Mouse (Mus musculus) left cerebral cortex, postnatal 10 days (tissue): ENCODE data around the gene Nedd8. TPM values are rescaled to one million over a fixed set of nuclear protein-coding genes. Genes with fewer than 3 reads are reported as not detected.

ENCODE experiments used
- DNase-seq, 2 experiments: peaks; one replicate each; pipeline ENCODE4 v3.0.0; 2021 to 2022; ENCODE audit warnings: low spot score in 2 of 2, mixed read lengths in 1 of 2; ENCODE audit errors: extremely low spot score in 1 of 2
- intact Hi-C: fragments of 180-260 bp; cut with DNase I; formaldehyde crosslinking; loops from one replicate; pipeline ENCODE4 v1.15.1; 2025
- total RNA-seq, 2 experiments: library from RNA; stranded (reverse); gene quantifications; 2 replicates each; pipeline ENCODE4 v1.2.3; 2021

Nedd8 gene
- total RNA-seq: 100 to 1,000 TPM; 355 to 367 TPM

DNA sequence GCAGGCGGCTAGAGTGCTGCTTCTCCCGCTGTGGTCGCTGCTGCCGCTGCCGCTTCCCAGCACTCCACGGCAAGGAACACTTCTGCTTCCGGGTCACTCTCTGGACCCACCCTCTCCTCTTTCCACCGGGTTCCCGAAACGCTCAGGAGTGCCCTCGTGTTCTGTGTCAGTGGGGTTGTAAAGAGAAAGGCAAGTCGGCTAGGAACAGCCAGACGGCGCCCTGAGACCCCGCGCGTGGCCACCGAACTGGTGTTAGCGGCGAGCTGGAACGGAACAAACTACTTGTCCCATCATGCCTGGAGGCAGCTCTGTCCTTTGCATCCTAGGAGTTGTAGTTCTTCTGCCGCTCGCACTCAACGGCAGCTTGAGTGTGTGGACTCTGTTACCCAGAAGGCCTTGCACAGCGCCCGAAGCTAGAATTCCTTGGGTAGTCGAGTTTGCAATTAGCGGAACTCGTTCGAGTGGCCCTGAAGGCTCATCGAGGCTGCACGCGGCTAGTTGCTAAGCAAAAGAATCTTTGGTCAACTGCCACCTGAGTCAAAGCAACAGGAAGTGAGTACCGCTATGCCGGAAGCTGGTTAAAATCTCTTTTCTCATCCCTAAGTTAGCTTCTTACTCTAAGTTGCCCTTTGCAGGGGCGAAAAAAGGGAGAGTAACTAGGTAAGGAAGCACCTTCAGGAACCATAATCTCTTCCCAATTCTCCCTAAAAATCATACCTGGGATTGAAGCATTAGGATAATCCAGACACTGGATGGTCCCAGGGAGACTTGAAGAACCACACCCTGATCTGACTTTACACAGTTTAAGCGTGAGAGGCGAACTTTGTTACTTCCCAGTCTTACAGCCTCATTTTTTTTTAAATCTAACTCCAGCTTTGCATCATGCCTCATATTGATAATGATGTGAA is at the start of gene Nedd8, which contains the start of gene Gmpr2:
TSS of gene Nedd8 (minus strand) at position 292 of the 908 bp plus-strand sequence.
TSS of gene Gmpr2 (plus strand) at position 109 of the 908 bp plus-strand sequence.
- intact Hi-C loops: no loop called here
- DNase-seq: peak; percentile 91 to 95

DNA sequence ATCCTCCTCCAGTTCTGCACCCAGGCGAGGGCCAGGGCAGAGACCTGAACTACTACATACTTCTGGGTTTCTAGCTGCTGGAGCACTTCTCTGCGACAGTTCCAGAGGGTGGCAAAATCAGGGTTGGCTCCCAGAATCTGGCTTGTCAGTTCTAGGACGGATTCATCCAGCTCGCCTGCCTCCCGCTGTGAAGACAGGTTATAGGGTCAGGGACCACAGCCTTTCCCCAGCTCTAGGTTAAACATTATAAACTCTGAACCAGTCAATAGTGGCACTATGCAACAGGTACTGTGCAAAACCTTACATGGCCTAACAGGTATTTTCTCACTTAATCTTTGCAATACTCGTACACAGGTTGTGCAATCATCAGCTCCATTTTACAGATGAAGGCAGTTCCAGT is 49.2 kb upstream of the Nedd8 start:
- DNase-seq: no peak
- intact Hi-C loops: no loop called here

DNA sequence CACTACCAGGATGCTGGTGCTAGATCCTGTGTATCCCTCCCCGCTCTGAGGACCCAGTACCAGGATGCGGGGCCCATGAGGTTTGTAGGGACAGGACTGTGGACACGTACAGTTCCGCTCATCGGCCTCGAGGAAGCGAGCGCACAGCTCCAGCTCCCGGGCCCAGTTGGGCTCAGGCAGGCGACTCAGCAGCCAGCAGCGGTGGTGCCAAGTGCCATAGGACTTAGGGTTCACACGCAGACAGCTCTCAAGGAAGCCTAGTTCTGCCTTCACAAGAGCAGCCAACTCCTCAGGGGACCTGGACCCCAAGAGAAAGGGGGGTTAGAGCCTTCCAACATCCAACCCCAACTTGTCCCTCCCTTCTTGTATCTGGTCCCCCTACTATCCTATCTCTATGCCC is 48.7 kb upstream of the Nedd8 start:
- intact Hi-C loops: no loop called here

DNA sequence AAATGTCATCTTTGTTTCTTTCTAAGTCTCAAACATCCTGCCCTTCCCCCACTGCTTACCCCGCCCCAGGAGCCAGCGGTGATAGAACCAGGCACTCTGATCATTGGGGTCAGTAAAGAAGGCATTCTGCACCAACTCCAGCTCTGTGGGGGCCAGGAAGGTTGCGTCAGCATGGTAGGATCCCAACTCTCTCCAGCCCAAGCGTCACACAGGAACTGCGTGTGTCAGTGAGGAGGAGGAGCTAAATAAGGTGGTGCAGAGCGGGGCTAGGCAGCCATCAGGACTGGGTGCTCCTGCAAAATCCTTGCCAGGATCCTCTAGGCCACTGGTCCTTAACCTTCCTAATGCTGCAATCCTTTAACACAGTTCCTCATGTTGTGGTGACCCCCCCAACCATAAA is 47.8 kb upstream of the Nedd8 start:
- no peak for DNase-seq
- intact Hi-C loops: no loop called here

More for the DNA sequence above, 48.7 kb upstream of the Nedd8 start:
- DNase-seq: no peak

DNA sequence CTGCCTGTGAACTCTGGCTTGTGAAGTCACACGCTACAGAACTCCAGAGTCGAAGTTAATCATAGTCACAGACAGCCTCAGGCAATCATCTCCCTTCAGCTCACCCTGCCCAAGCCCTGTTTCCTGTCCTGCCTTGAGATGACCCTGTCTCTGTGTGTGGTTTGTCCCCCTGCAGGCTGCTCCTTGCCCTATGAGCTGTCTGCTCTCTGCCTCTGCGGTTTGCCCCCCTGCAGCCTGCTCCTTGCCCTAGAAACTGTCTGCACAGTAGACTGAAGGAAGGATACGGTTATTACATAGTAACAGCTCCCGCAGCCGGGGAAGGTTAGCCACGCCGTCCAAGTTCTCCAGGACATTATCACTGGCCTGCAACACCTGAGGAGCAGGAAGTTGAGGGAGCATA is 45.0 kb upstream of the Nedd8 start:
- no peak for DNase-seq
- intact Hi-C loops: no loop called here

DNA sequence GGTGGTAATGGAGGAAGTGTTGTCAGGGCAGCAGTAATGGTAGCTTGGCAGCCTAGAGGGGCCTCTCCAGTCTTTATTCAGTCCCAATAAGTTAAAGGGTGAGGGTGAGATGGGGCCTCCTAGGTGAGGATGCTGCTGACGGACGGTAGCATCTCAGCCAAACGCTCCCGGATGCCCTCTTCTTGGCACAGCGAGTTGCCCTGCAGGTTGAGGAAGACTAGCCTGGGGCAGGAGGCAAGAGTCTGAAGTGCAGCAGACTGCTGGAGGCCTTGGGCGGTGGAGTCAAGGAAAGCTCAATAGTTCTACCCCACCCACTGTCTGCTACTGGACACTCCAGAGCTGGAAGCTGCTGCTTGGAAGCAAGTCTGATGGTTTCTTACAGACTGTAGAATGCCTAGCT is 44.3 kb upstream of the Nedd8 start:
- intact Hi-C loops: no loop called here
- no peak for DNase-seq

DNA sequence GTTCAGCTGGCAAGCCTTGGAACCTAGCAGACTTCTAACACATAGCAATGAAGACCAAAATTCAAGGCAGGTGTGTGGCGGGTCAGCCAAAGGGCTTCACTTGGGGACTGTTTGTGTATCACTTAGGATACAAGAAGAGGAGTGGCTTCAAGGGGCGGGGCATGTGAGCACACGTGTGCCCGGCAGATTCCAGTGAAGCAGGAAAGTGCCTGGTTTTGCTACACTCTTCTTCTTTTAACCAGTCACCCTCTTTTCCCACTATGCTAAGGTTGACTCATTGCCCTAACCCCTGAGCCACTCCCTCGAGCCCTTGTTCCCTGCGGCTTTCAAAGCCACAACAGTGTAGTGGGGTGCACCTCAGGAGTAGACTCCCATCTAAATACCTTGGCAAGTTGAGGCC is 43.0 kb upstream of the Nedd8 start:
- intact Hi-C loops: no loop called here
- no peak for DNase-seq

DNA sequence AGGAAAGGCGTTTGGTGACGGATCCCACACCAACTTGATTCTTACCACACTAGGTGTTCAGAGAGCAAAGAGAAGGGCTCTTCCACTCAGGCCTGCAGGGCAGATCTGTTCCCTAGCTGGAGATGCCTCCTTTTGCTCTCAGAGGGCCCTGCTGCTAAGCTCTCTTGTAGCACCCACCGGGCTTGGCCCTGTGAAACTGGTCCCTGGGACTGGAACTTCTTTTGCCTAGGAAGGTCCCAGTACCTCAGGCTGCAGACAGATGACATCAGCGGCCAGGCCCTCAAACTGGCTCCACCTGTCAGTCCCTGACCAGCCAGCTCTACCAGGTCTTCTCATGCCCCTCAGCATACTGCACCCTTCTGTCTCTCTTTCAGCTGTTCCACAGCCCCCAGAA is 41.8 kb upstream of the Nedd8 start, which contains the start of gene Tgm1:
TSS of gene Tgm1 (minus strand) at position 198 of the 394 bp plus-strand sequence.
- intact Hi-C loops: no loop called here
- no peak for DNase-seq

DNA sequence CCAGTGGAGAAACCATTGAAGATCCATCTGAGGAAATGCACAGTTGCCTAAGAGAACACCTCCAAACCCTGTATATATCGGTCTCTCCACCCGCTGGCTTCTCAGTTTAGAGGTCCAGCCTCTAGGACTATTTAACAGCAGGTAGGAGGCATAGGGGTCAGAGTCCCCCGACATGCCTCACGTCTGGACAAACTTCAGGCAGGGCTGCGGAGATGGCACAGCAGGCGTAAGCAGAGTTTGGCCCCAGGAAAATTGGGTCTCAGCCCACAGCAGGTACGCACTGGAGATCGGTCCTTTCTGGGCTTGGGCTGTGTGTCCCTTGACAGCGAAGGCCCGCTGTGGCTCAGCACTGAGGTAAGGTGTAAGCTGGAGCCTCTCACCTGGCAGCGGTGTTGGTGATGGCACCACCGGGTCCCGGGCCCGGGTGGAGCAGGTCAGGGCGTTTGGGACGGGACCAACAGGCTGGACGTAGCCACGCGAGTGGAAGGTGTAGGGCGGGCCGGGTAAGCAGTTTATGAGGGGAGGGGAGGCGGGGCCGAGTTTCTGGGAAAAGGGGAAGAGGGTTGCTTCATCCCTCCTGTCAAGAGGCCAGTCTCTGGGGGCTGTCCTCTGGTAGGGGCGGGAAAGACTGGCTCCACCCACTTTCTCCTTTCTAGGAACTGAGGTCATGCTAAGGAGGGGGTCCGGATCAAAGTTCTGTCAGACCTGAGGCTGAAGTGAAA is 41.2 kb upstream of the Nedd8 start:
- intact Hi-C loops: no loop called here
- DNase-seq: no peak

DNA sequence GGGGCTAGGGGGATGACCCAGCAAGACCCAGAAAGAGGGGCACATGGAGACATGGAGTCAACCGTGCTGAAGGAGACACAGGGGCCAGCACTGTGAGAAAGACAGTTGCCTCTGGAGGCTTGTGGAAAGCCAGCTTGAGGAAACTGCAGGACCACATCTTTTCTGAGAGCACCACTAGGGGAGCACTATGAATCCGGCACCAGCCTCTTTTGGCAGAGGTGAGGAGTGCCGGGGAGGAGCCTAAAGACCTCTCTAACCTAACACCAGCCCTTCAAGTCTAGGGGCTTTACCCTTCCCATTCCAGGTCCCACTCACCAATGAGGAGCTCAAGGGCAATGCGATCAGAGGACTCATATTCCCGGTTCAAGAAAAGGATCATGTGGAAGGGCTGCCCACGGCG is 39.9 kb upstream of the Nedd8 start:
- DNase-seq: no peak

DNA sequence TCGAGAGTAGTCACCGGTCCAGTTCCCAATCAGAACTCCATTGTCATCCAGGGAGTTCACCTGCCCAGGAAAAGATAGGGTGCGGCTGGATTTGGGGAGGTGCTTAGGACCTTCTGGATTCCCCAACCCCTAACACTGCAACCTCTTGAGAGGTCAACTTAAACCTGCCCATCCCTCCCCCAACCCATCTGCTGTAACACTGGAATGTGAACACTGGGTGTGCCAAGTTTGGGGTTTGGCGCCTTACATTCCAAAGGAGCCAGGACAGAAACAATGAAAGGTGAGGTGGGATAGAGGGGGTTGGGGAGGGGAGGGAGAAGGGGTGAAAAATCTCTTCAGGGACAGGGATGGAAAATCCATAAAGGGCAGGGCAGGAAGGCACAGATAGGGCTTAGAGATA is 37.6 kb upstream of the Nedd8 start:
- DNase-seq: no peak
- intact Hi-C loops: no loop called here

More for the DNA sequence above, 39.9 kb upstream of the Nedd8 start:
- intact Hi-C loops: no loop called here

DNA sequence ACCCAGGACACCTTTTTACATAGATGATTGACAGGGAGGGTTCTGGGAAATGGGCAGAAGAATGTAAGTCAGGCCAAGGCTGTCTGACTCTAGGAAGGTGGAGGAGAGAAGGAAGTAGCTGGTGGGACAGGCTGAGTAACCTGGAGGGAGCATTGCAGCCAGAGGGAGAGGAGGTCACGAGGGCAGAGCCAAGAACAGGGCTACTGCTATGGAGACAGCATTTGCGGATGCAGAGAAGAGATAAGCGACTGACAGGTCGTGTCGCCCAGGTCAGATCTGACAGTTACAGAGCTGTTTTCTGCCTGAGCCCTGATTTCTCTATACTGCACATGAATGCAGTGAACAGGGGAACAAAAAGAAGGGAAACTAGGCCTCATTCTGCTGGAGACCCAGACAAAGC is 35.5 kb upstream of the Nedd8 start:
- DNase-seq: no peak
- intact Hi-C loops: no loop called here

DNA sequence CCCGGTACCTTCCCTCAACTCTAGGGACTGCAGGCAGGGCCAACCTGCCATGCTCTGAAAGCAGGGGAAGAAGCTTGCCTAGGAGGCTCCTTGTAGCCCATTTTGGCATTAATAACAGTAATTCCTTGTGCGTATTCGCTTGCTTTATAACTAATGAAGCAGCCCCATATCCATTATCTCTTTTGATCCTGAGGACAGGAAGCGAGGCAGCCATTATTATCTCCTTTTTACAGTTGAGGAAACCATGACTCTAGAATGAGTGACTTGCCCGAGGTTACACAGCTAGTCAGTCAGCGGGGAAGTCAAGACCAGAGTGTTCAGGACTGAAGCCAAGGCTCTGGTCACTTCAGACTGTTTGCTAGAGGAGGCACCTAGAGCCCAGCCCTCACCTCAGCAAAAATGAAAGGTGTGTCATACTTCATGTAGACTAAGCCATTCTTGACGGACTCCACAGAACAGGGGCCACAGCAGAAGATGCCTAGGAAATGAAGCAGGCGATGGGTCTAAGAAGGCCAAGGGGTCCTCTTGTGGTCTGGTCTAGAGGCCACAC is 34.2 kb upstream of the Nedd8 start:
- no peak for DNase-seq
- intact Hi-C loops: no loop called here

DNA sequence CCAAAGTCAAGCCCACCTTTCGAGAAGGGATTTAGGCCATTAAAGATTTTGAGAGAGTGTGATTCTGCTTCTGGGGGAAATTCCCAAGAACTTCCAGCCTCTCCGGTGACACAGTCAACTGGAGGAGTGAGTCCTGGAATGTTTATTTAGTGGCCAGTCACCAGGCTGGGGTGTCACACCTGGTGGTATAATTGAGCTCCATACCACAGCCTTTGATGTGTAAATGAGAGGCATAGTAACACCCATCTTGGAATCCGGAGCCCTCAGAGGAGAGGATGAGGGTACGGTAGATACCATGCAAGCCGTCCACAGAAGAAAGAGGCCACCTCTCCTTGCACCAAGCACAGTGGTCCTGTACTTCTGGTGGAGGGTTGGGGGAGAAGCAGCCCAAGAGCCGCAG is 30.8 kb upstream of the Nedd8 start:
- DNase-seq: no peak
- intact Hi-C loops: no loop called here

DNA sequence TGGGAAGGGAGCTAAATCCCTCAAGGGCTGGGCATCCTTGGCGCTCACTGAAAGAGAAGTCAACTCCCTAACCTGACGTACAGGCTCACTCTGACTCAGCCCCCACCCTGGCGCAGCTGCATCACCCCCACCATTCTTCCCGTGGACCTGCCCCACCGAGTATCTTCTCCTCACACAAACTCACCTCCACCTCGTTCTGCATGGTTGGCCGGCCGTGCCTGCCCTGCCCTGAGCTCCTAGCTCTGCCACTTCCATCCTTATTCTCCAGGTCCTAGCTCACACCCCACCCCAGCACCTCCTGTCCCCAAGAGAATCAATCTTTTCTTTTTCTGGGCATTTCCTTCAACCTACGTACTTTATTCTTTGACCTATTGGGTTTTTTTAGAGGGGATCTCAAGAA is 29.2 kb upstream of the Nedd8 start:
- intact Hi-C loops: no loop called here
- no peak for DNase-seq

DNA sequence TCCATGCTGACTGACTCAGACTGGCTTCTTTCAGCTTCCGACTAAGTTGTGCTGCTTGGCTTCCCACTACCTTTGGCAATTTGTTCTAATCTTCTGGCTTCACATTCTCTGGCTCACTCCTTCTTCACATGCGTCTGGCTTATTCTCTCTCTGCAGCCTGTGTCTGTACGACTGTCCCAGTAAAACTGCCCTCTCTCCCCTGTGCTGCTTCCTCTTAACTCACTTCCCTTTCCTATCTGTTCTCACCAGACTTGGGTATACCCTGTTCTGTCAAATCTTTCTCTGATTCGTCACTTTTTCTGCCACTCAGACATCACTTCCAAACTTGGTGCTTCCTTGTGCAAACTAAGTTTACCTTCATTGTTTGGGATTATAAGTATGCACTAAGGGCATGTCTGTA is 25.3 kb upstream of the Nedd8 start:
- DNase-seq: no peak
- intact Hi-C loops: no loop called here

DNA sequence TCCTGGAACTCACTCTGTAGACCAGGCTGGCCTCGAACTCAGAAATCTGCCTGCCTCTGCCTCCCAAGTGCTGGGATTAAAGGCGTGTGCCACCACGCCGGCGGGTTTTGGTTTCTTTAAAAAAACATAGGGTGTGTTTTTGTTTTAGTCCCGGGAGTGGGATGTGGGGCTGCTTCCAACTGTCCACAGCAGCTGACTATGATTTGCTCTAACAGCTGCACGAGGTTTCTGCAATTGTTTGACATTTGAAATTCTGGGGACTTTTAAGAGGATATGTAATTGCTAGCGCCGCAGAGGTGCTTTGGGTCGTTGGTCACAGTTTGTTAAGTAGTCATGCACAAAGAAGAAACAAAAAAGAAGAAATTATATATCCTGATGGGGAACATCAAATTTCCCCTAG is 17.5 kb upstream of the Nedd8 start:
- intact Hi-C loops: loop anchor here (10.0 kb wide), 1 partner anchor 225 kb away; no protein-coding TSS in a partner anchor
- DNase-seq: no peak

DNA sequence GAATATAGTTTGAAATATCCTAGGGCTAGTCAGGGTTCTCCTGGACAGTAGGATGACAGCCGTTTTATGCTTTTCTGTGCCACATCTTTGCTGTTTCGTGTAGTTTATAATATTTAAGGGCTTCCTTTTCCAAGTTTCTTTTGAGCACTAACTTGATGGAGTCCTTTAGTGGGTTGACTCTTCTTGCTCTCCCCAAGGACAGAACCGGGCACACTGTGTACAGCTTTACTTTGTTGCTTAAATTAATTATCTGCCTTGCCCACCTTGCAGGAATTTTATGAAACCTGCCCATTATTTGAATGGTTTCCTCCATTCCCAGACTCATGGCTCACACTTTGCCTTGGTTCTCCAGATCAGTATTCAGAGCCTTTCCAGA is 10.2 kb upstream of the Nedd8 start:
- intact Hi-C loops: loop anchor here (10.0 kb wide), 1 partner anchor 233 kb away; no protein-coding TSS in a partner anchor
- DNase-seq: no peak
